Mouse (Mus musculus) embryo, embryonic 11 days (tissue): ENCODE results near the gene Nat8f5.
"Not testable (repeated sequence)": the region's sequence is repeated elsewhere in the genome, so short reads cannot be mapped to it uniquely, and the experiment has no call there.

Experiments
- DNase-seq: peaks from one replicate; pipeline ENCODE4 v3.0.0-alpha.2; 2015

Nat8f5 gene

GRCm38 (mm10) chr6:85820837-85821236 is at the start of gene Nat8f5, which contains the start of gene Nat8f6:
Nat8f5 (minus strand) TSS chr6:85820972.
Nat8f6 (minus strand) TSS chr6:85820954.
- no peak for DNase-seq

DNA sequence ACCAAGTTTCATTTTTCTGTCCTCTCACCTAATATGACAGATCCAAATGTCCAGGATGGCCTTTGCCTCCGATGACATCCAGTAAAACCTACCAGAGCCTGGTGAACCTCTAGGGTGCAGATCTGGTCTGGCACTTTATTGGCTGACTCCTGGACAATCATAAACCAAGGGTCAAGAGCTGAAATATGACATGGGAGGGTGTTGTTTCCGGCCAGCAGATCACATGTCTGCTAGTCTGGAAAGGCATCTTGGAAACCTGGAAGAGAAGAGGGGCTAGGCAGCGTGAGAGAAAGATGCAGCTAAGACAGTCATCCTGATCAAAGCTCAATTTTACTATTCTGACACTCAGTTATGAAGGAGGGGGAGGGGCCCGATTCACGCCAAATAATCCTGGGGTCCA is 48.2 kb upstream of the Nat8f5 start, which contains the start of gene Nat8f2:
Gene Nat8f2, minus strand, starts transcription at position 153 of the 400 bp plus-strand sequence.
- not testable (repeated sequence) for DNase-seq

- no peak for DNase-seq
Measured at GRCm38 (mm10) chr6:85867726-85868690, 47.2 kb upstream of the Nat8f5 start.

DNA sequence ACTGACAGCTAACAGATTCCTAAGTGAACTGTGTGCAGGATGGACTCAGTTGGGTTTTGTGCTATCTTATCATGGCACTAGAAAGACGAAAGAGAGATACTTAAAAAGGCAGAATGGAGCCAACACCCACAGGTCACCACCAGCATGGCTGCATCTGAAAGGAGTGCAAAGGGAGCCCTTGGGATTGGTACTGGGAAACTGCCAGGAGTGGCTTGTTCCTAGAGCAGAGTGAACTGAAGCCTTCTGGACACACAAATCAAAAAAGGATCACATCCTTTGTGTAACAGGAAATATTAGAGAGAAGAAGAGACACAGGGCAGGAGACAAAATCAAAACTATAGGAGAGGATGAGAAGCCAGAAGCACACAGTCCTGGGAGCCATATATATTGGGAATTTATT is 46.2 kb upstream of the Nat8f5 start:
- not testable (repeated sequence) for DNase-seq

GRCm38 (mm10) chr6:85866166-85866565 is 45.4 kb upstream of the Nat8f5 start:
- DNase-seq: not testable (repeated sequence)

DNA sequence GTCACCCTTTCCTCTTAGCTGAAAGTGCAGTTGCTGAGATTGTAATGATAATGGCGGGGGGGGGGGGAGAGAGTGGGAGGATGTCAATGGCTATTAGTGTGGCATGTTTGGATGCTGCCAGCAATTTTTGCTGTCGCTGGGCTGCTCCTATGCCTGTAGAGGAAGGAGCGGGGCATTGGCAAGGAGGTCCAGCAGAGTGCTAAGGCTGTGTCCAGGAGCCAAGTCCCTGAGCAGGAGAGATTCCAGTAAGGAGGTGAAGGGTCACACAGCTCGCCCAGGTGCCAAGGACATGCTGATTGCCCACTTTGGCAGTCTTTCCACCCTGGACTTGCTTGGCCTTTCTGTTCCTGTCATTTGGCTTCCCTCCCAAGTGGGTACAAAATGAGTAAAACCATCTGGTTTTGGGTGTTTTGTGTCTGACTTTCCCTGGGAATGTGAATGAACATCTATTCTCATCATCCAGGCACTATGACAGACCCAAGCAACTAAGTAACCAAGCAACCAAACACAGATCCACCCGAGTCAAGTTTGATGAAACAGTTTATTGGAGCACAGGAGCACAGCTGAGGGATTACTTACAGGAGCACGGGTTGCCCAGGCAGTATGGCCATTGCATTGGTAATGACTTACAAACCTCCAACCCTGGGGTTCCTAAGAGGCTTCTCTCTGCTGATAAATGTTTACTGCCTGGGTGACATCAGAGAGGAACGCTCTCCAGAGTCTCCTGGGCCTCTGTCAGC is 44.3 kb upstream of the Nat8f5 start:
- not testable (repeated sequence) for DNase-seq

DNA sequence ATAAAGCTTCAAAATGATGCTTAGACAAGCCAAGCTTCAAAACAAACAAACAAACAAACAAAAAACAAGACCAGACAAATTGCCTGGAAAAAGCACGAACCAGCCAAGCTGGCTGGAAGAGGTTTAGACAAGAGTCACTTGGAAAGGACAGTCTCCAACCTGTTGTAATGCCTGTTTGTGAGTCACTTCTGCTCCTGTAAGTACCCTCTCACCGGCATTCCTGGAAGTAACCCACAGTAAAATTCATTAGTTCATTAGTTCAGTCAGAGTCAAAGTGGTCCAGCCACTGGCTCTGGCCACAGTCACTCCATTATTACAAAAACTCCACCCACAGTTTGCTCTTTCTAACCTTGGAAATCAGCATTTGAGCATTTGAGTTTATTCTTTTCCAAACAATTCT is 43.1 kb upstream of the Nat8f5 start:
- DNase-seq: no peak

GRCm38 (mm10) chr6:85863136-85863535 is 42.4 kb upstream of the Nat8f5 start:
- no peak for DNase-seq

DNA sequence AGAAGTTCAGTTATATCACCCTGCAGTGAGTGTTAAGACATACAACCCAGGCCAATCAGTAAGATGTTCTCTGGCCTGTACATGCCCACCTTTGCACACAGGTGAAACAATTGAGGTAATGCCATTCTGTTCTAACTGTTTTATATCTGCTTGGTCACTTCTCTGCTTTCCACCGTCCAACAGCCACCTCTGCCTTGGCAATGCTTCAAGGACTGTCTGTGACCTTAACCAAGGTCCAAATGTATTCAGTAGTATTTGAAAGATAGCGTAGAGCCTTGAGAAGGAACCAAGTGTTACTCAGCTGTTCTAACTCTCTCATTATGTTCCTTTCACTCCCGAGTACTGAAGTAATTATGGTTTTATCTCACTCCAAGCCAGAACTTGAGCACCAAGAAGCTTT is 41.8 kb upstream of the Nat8f5 start:
- no peak for DNase-seq

- no peak for DNase-seq
Measured at GRCm38 (mm10) chr6:85861247-85861646, 40.5 kb upstream of the Nat8f5 start.

DNA sequence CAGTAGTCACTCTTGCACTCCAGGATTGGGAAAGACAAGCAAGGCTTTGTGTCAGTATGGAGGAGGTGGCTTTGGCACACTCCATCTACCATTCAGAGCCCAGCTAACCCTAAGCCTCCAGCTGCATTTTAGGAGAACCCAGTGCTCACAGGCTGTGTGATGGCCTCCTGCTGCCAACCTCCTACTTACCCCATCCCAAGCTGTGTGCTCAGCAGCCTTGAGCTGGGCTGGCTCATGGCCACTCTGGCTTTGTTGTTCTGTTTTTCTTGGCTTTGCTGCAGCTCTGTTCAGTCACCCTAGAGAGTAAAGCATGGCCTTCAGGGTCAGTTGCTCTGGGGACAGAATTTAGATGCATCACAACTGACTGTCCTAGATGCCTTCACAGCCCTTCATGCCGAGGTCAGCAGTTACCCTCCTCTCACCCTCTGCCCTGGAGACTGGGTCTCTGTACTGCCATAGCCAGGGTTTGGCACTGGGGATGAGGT is 35.5 kb upstream of the Nat8f5 start:
- DNase-seq: no peak

DNA sequence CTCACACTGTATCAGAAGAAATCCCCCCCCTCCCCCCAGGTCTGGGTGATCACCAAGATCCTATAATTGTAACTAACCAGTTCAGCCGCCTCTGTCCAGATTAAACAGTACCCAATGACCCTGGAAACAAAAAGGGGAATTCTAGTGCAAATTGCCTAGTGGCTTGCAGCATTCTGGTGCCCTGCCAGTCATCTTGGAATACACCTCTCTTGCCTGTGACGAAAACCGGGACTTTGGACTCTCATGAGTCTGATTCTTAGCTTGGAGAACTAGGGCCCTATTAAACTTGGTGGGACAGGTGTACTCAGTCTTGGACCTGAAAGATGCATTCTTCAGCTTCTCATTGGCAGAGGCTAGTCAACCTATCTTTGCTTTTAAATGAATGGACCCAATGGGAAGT is 32.7 kb upstream of the Nat8f5 start:
- DNase-seq: no peak

DNA sequence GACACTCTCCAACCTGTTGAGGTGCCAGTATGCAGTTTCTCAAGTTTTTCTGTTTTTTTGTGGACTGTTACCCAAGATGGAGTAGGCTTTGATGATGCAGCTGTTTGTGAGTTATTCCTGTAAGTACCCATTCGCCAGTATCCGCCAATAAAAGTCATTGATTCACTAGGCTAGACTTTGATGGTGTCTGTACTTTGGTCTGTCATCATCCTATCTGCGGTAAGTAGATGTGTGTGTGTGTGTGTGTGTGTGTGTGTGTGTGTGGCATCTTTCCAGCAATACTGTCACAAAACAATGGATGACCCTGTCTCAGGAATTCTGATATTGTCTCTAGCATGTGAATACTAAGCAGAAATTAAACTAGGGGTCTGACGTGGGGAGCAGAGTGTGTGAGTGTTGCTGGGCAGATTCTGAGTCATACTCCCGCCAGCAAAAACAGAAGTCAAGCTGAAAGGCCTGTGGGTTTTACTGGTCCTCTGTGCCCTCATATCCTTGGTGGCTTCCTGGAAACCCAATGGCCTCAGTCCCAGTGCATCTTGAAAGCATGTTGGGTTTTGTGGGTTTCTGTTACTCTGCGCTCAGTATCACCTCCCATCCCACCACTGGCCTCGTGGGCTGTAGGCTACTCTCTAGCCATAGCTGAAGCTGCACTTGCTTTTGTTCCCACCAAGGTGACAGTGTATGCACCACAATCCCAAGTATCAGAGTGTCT is 30.4 kb upstream of the Nat8f5 start:
- no peak for DNase-seq

- DNase-seq: no peak
Measured at GRCm38 (mm10) chr6:85849240-85849639, 28.5 kb upstream of the Nat8f5 start.

DNA sequence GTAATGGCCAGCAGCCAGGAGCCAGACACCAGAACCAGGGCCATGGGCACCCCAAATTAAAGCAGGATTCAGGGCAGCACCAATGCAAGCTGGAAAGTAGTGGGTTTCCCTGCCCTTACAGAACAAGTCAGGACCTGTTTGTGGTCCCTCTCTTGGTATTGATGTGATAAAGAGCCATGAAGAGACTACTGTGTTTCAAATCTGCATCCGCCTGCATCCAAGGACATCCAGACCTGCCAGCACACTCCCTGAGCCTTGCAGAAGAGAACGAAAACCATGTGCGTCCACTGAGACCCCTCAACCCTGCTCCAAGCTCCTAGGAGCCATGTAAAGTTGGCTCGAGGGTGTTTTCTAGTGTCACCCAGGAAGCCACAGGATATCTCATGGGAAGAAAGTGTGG is 27.4 kb upstream of the Nat8f5 start:
- no peak for DNase-seq

DNA sequence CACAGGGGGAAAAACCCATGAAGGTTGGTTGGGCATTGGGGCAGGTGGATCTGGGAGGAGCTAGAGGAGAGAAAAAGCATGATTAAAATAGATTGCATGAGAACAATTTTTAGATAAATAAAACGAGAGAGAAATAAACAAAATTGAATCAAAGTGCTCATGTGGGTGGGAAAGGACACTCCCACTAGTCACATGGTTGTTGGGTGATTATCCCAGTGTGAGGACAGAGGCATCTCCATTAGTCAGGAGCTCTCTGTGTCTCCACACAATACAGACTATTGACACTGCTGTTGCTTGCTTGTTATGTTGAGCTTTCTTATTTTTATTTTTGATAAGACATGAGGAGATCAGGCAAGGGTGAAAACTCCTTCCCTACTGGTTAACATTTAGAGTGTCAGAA is 26.1 kb upstream of the Nat8f5 start:
- DNase-seq: no peak

DNA sequence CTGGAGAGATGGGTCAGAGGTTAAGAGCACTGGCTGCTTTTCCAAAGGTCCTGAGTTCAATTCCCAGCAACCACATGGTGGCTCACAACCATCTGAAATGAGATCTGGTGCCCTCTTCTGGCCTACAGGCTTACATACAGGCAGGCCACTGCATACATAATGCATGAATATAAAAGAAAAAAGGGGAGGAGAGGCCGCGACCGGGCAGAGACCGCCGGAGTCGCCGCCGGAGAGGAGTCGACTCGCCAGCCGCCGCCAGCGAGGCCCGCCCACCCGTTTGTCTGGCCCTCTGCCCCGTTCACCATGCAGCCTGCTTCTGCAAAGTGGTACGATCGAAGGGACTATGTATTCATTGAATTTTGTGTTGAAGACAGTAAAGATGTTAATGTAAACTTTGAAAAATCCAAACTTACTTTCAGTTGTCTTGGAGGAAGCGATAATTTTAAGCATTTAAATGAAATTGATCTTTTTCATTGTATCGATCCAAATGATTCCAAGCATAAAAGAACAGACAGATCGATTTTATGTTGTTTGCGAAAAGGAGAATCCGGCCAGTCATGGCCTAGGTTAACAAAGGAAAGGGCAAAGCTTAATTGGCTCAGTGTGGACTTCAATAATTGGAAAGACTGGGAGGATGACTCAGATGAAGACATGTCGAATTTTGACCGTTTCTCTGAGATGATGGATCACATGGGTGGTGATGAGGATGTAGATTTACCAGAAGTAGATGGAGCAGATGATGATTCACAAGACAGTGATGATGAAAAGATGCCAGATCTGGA is 23.1 kb upstream of the Nat8f5 start:
- not testable (repeated sequence) for DNase-seq

- DNase-seq: no peak
Measured at GRCm38 (mm10) chr6:85839982-85840381, 19.2 kb upstream of the Nat8f5 start.

DNA sequence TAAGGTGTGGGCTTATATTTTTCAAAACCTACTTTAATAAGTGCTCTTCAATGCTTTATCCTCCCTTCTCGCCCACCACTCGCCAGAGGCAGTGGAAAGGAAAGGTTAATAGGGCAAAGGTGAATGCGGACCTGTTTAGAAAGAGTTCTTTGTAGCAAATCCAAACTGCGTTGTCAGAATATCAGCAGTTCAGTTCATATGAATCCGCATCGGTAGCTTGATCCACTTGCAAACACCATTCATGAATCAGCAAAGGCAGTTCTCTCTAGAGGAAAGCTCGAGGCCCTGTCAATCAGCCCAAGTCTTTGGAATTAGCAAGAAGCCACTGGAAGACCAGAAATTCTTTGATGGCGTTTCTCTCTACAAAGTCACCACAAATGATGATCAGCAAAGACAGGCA is 17.9 kb upstream of the Nat8f5 start:
- DNase-seq: no peak

- peak; percentile 66 for DNase-seq
Measured at GRCm38 (mm10) chr6:85837307-85837706, 16.5 kb upstream of the Nat8f5 start.

- DNase-seq: peak; percentile 27
Measured at GRCm38 (mm10) chr6:85836827-85837226, 16.1 kb upstream of the Nat8f5 start.

DNA sequence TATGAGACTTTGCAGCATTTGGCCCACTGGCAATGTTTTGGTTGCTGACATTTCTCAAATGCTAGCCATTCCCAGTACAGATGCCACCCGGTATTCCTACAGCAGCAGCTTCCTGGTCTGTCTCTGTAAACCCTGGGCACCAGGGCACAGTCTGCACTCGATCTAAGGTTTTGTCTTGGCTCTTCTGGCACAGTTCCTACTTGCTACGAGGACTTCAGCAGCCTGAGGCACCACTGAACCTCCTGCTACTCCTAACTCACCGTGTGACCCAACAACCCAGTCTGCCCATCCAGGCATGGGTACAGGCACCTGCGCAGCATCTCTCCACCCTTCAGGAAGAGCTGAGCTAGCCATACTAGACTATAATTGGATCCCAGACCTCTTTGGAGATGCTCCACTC is 15.3 kb upstream of the Nat8f5 start:
- DNase-seq: not testable (repeated sequence)
